Mouse (Mus musculus) common myeloid progenitor, adult 5-6 weeks (primary cell): ENCODE results near the gene Meiob. TPM values are rescaled to one million over a fixed set of nuclear protein-coding genes. Genes with fewer than 3 reads are reported as not detected.

Experiments used
- total RNA-seq: library from RNA; stranded (forward); fragments of 200-1000, 187-1606 nt; gene quantifications from 2 replicates; pipeline ENCODE4 v1.2.3, GENCODE M21; 2017

The Meiob gene
- total RNA-seq, 1 experiment from 2014 or later: 0.55 TPM

Other genes with a start within 250 kb of the Meiob start
- gene Tsc2, start 171.7 kb upstream of the Meiob start, total RNA-seq: 39.0 and 52.2 TPM in 2 replicates
- gene Nthl1, start 171.6 kb upstream of the Meiob start, total RNA-seq: 18.0 and 25.1 TPM in 2 replicates
- 1.3 and 1.4 TPM in 2 replicates for gene Slc9a3r2, start 154.0 kb upstream of the Meiob start, total RNA-seq
- 0.27 and 1.4 TPM in 2 replicates for gene Npw, start 145.8 kb upstream of the Meiob start, total RNA-seq
- gene Zfp598, start 134.6 kb upstream of the Meiob start, total RNA-seq: 20.0 and 25.4 TPM in 2 replicates
- not detected in 2 replicates for gene Syngr3, start 114.3 kb upstream of the Meiob start, total RNA-seq
- gene Gfer, start 108.1 kb upstream of the Meiob start, total RNA-seq: 30.9 and 44.6 TPM in 2 replicates
- 0.69 and 18.3 TPM in 2 replicates for gene Noxo1, start 108.1 kb upstream of the Meiob start, total RNA-seq
- 43.3 and 46.1 TPM in 2 replicates for gene Tbl3, start 96.6 kb upstream of the Meiob start, total RNA-seq
- not detected in 2 replicates for gene Rnf151, start 86.2 kb upstream of the Meiob start, total RNA-seq
- 1,725 and 1,907 TPM in 2 replicates for gene Rps2, start 86.2 kb upstream of the Meiob start, total RNA-seq
- gene Ndufb10, start 79.8 kb upstream of the Meiob start, total RNA-seq: 192 and 287 TPM in 2 replicates
- gene Rpl3l, start 76.5 kb upstream of the Meiob start, total RNA-seq: 0.50 TPM in 1 of 2 replicates, not detected in the other
- 41.2 and 41.7 TPM in 2 replicates for gene Msrb1, start 67.6 kb upstream of the Meiob start, total RNA-seq
- gene Hs3st6, start 51.3 kb upstream of the Meiob start, total RNA-seq: not detected in 2 replicates
- 21.5 and 26.7 TPM in 2 replicates for gene Hagh, start 35.9 kb downstream of the Meiob start, total RNA-seq
- gene Fahd1, start 46.1 kb downstream of the Meiob start, total RNA-seq: 24.6 and 25.9 TPM in 2 replicates
- gene Igfals, start 61.7 kb downstream of the Meiob start, total RNA-seq: not detected in 2 replicates
- gene Nubp2, start 82.1 kb downstream of the Meiob start, total RNA-seq: 35.6 and 45.6 TPM in 2 replicates
- 14.8 and 21.5 TPM in 2 replicates for gene Spsb3, start 82.4 kb downstream of the Meiob start, total RNA-seq
- 9.2 and 22.7 TPM in 2 replicates for gene Eme2, start 90.8 kb downstream of the Meiob start, total RNA-seq
- 21.6 and 22.0 TPM in 2 replicates for gene Mrps34, start 90.8 kb downstream of the Meiob start, total RNA-seq
- gene Nme3, start 92.2 kb downstream of the Meiob start, total RNA-seq: 35.0 and 36.0 TPM in 2 replicates
- 21.0 and 33.2 TPM in 2 replicates for gene Mapk8ip3, start 132.7 kb downstream of the Meiob start, total RNA-seq
- gene Jpt2, start 156.4 kb downstream of the Meiob start, total RNA-seq: 89.7 and 100 TPM in 2 replicates
- 10.5 and 14.8 TPM in 2 replicates for gene Cramp1l, start 211.5 kb downstream of the Meiob start, total RNA-seq
- 21.6 and 41.7 TPM in 2 replicates for gene Ift140, start 211.8 kb downstream of the Meiob start, total RNA-seq